Mouse (Mus musculus): ENCODE data around the gene Agap2. TPM values are rescaled to one million over a fixed set of nuclear protein-coding genes. Genes with fewer than 3 reads are reported as not detected.

Agap2 gene
- total RNA-seq, 2 experiments from 2014 or later, result 3.8 to 51.8 TPM

- ATAC-seq (replicated peaks; ENCODE audit: low FRiP score, poor library complexity, severe bottlenecking), result no peak
Measured at GRCm38 (mm10) chr10:127094382-127094802, 19.3 kb downstream of the Agap2 start.

- ATAC-seq (replicated peaks; ENCODE audit: low FRiP score, poor library complexity, severe bottlenecking), result no peak; the same call in 1 of the 2 replicates
Measured at GRCm38 (mm10) chr10:127098514-127098913, 23.4 kb downstream of the Agap2 start.

- no peak for ATAC-seq (replicated peaks; ENCODE audit: low FRiP score, poor library complexity, severe bottlenecking)
Measured at GRCm38 (mm10) chr10:127099191-127099590, 24.1 kb downstream of the Agap2 start.

- no peak for ATAC-seq (replicated peaks; ENCODE audit: low FRiP score, poor library complexity, severe bottlenecking)
Measured at GRCm38 (mm10) chr10:127099868-127100267, 24.8 kb downstream of the Agap2 start.

GRCm38 (mm10) chr10:127100414-127100813, 25.3 kb downstream of the Agap2 start:
- no peak for ATAC-seq (replicated peaks; ENCODE audit: low FRiP score, poor library complexity, severe bottlenecking)

- ATAC-seq (replicated peaks; ENCODE audit: low FRiP score, poor library complexity, severe bottlenecking), result no peak
Measured at GRCm38 (mm10) chr10:127101151-127101550, 26.1 kb downstream of the Agap2 start.

GRCm38 (mm10) chr10:127103631-127104030, 28.5 kb downstream of the Agap2 start:
- no peak for ATAC-seq (replicated peaks; ENCODE audit: low FRiP score, poor library complexity, severe bottlenecking)

GRCm38 (mm10) chr10:127107563-127108261, 32.6 kb downstream of the Agap2 start:
- ATAC-seq (replicated peaks; ENCODE audit: low FRiP score, poor library complexity, severe bottlenecking), result peak; percentile 48; the same call in 1 of the 2 replicates

- no peak for ATAC-seq (replicated peaks; ENCODE audit: low FRiP score, poor library complexity, severe bottlenecking)
Measured at GRCm38 (mm10) chr10:127108262-127108583, 33.1 kb downstream of the Agap2 start.

- ATAC-seq (replicated peaks; ENCODE audit: low FRiP score, poor library complexity, severe bottlenecking), result no peak
Measured at GRCm38 (mm10) chr10:127111001-127111887, 36.2 kb downstream of the Agap2 start.

- no peak for ATAC-seq (replicated peaks; ENCODE audit: low FRiP score, poor library complexity, severe bottlenecking)
Measured at GRCm38 (mm10) chr10:127114408-127114807, 39.3 kb downstream of the Agap2 start.

- ATAC-seq (replicated peaks; ENCODE audit: low FRiP score, poor library complexity, severe bottlenecking), result no peak
Measured at GRCm38 (mm10) chr10:127115068-127115467, 40.0 kb downstream of the Agap2 start.

GRCm38 (mm10) chr10:127118470-127118869, 43.4 kb downstream of the Agap2 start:
- ATAC-seq (replicated peaks; ENCODE audit: low FRiP score, poor library complexity, severe bottlenecking), result no peak

- ATAC-seq (replicated peaks; ENCODE audit: low FRiP score, poor library complexity, severe bottlenecking), result no peak
Measured at GRCm38 (mm10) chr10:127119229-127119628, 44.1 kb downstream of the Agap2 start.

- peak; percentile 1; the same call in 1 of the 2 replicates for ATAC-seq (replicated peaks; ENCODE audit: low FRiP score, poor library complexity, severe bottlenecking)
Measured at GRCm38 (mm10) chr10:127120301-127121065, 45.4 kb downstream of the Agap2 start.

- peak; percentile 94 for ATAC-seq (replicated peaks; ENCODE audit: low FRiP score, poor library complexity, severe bottlenecking)
Measured at GRCm38 (mm10) chr10:127121066-127121477, 46.0 kb downstream of the Agap2 start, which contains the start of gene Os9. Os9 (minus strand) TSS chr10:127121131.

GRCm38 (mm10) chr10:127122018-127122417, 46.9 kb downstream of the Agap2 start:
- ATAC-seq (replicated peaks; ENCODE audit: low FRiP score, poor library complexity, severe bottlenecking), result no peak

- ATAC-seq (replicated peaks; ENCODE audit: low FRiP score, poor library complexity, severe bottlenecking), result peak; percentile 69
Measured at GRCm38 (mm10) chr10:127122784-127123435, 47.8 kb downstream of the Agap2 start.

- peak; percentile 40 for ATAC-seq (replicated peaks; ENCODE audit: low FRiP score, poor library complexity, severe bottlenecking)
Measured at GRCm38 (mm10) chr10:127123436-127123805, 48.3 kb downstream of the Agap2 start.

All from erythroid progenitor cell, adult 5-6 weeks (primary cell).